8 mouse cellular contexts compared by ENCODE assay signal in genomic region chrX:73774168-73774760, GRCm38 (mm10). TPM values are rescaled to one million over a fixed set of nuclear protein-coding genes. Genes with fewer than 3 reads are reported as not detected.
DNase-seq lines count a peak whose midpoint lies in the region; ATAC-seq and TF ChIP-seq lines count a peak whose summit lies in the region.

Gene Srpk3 (plus strand): TSS chrX:73774405.

- no peaks in the 10 kb centered on the region for H3K9me3 ChIP-seq in heart, embryonic 12.5 days (replicated peaks)
- no peaks in the 10 kb centered on the region for H3K9me3 ChIP-seq in limb, embryonic 13.5 days
- no peaks in the 10 kb centered on the region for H3K9me3 ChIP-seq in liver, embryonic 11.5 days (ENCODE audit: control insufficient read depth, low read length)

- 0 out of 2 replicates have a peak within 1 kb of the TSS, but pooled peaks have one; percentile 5 for H3K4me3 ChIP-seq in cortical plate, adult 2 months (ENCODE audit: insufficient read depth, low read length)
- peak within 1 kb of the TSS; percentile 45 for H3K4me3 ChIP-seq in heart, embryonic 12.5 days
- no peak within 1 kb of the TSS for H3K4me3 ChIP-seq in limb, embryonic 13.5 days
- H3K4me3 ChIP-seq in liver, embryonic 11.5 days (ENCODE audit: low read depth, low read length), result no peak within 1 kb of the TSS

- peak within 1 kb of the TSS; percentile 68 for H3K4me2 ChIP-seq in heart, embryonic 12.5 days
- H3K4me2 ChIP-seq in limb, embryonic 13.5 days (replicated peaks), result no peak within 1 kb of the TSS
- H3K4me2 ChIP-seq in liver, embryonic 11.5 days, result no peak within 1 kb of the TSS

- peaks cover 4% of the 10 kb centered on the region for H3K4me1 ChIP-seq in cortical plate, adult 2 months (ENCODE audit: control insufficient read depth, insufficient read depth, low read length)
- peaks cover 27% of the 10 kb centered on the region for H3K4me1 ChIP-seq in heart, embryonic 12.5 days (replicated peaks)
- 0 out of 2 replicates have a peak, but pooled peaks cover 7% of the 10 kb centered on the region for H3K4me1 ChIP-seq in limb, embryonic 13.5 days
- H3K4me1 ChIP-seq in liver, embryonic 11.5 days (replicated peaks; ENCODE audit: control insufficient read depth, insufficient read depth, low read length), result no peaks in the 10 kb centered on the region

- peak; percentile 63 for ATAC-seq in heart, embryonic 12.5 days (ENCODE audit: insufficient number of reproducible peaks, low FRiP score)
- ATAC-seq in limb, embryonic 13.5 days (ENCODE audit: low FRiP score, low read depth), result peak; percentile 17; the same call in 1 of the 2 replicates
- ATAC-seq in liver, embryonic 11.5 days (replicated peaks; ENCODE audit: low FRiP score), result no peak

- peak within 1 kb of the TSS; percentile 78 for H3K27ac ChIP-seq in cortical plate, adult 2 months (ENCODE audit: insufficient read depth, low read length)
- H3K27ac ChIP-seq in heart, embryonic 12.5 days (ENCODE audit: poor library complexity, severe bottlenecking), result peak within 1 kb of the TSS; percentile 94
- no peak within 1 kb of the TSS; the same call in 1 of the 2 replicates for H3K27ac ChIP-seq in limb, embryonic 13.5 days
- H3K27ac ChIP-seq in liver, embryonic 11.5 days (ENCODE audit: low read depth, low read length), result no peak within 1 kb of the TSS

- 0 out of 2 replicates have a peak, but pooled peaks cover 5% of the 10 kb centered on the region for H3K27me3 ChIP-seq in heart, embryonic 12.5 days (replicated peaks)
- no peaks in the 10 kb centered on the region for H3K27me3 ChIP-seq in limb, embryonic 13.5 days
- H3K27me3 ChIP-seq in liver, embryonic 11.5 days (replicated peaks; ENCODE audit: control insufficient read depth, insufficient read depth, low read length), result peaks cover 5% of the 10 kb centered on the region; the same call in 1 of the 2 replicates

- TF ChIP-seq CTCF in cortical plate, adult 2 months (IDR thresholded peaks at IDR 0.05; ENCODE audit: extremely low read depth, insufficient read depth, low read length), result no peak

- TF ChIP-seq POLR2A in cortical plate, adult 2 months (IDR thresholded peaks at IDR 0.05; ENCODE audit: extremely low read depth, insufficient read depth, low read length), result peak; percentile 42; the same call in 1 of the 2 replicates

- DNase-seq in layer of hippocampus, adult 11-12 months (ENCODE audit: low spot score), result peak; percentile 21
- no peak for DNase-seq in layer of hippocampus, postnatal 10 days (ENCODE audit: low spot score in 2 of 2)
- DNase-seq in urinary bladder, postnatal 14 days (ENCODE audit: low spot score), result no peak
- no peak for DNase-seq in layer of hippocampus, postnatal 14 days (ENCODE audit: low spot score in 2 of 2)
- no peak for DNase-seq in liver, embryonic 11.5 days (ENCODE audit: low spot score)

- peaks cover 36% of the 10 kb centered on the region for H3K36me3 ChIP-seq in heart, embryonic 12.5 days
- peaks cover 30% of the 10 kb centered on the region for H3K36me3 ChIP-seq in limb, embryonic 13.5 days
- no peaks in the 10 kb centered on the region; the same call in none of the 2 replicates for H3K36me3 ChIP-seq in liver, embryonic 11.5 days (ENCODE audit: control insufficient read depth, insufficient read depth, low read length)

- H3K9ac ChIP-seq in heart, embryonic 12.5 days, result peak within 1 kb of the TSS; percentile 72
- 0 out of 2 replicates have a peak within 1 kb of the TSS, but pooled peaks have one; percentile 13 for H3K9ac ChIP-seq in limb, embryonic 13.5 days
- H3K9ac ChIP-seq in liver, embryonic 11.5 days (ENCODE audit: low read depth, low read length), result no peak within 1 kb of the TSS

- WGBS in heart, embryonic 12.5 days, result 41% methylated on average over 9 of the region's 9 CpGs
- 38% methylated on average over 9 of the region's 9 CpGs for WGBS in limb, embryonic 13.5 days
- 44% methylated on average over 9 of the region's 9 CpGs for WGBS in liver, embryonic 11.5 days

RNA-seq across cellular contexts. Expression of gene Srpk3, which starts in this region (rescaled TPM):
- 1 to 10 TPM; 2.2 to 3.8 TPM for total RNA-seq in layer of hippocampus, postnatal 10 days (2021)
- polyA plus RNA-seq in cortical plate, adult 2 months (2012; rRNA removed), result 21.1 and 23.5 TPM in 2 replicates
- polyA plus RNA-seq in heart, embryonic 12.5 days (2016; fragmentation: Nextera tagmentation; extraction: Ambion mirVana), result 72.5 and 75.2 TPM in 2 replicates
- 23.8 and 25.7 TPM in 2 replicates for polyA plus RNA-seq in limb, embryonic 13.5 days (2015; fragmentation: Nextera tagmentation; extraction: Ambion mirVana)
- total RNA-seq in layer of hippocampus, postnatal 14 days (2021), result 1 to 10 TPM; 7.0 to 7.8 TPM
- polyA plus RNA-seq in liver, embryonic 11.5 days (2014; fragmentation: Nextera tagmentation; extraction: Ambion mirVana), result 0.81 and 1.3 TPM in 2 replicates

Comparison
In these comparisons a context has a peak if more than half of its experiments do, and no peak if none do; other contexts are left out.
1. H3K27ac ChIP-seq: peak in cortical plate, adult 2 months (single experiment) and heart, embryonic 12.5 days (single experiment); none in limb, embryonic 13.5 days (single experiment) and liver, embryonic 11.5 days (single experiment).
2. H3K4me3 ChIP-seq: peak in cortical plate, adult 2 months (single experiment) and heart, embryonic 12.5 days (single experiment); none in limb, embryonic 13.5 days (single experiment) and liver, embryonic 11.5 days (single experiment).